Mouse (Mus musculus) kidney, embryonic 15.5 days (tissue): Measurements from ENCODE around the gene Slc27a4. TPM values are rescaled to one million over a fixed set of nuclear protein-coding genes. Genes with fewer than 3 reads are reported as not detected.

Experiments
- ATAC-seq: fragments of 200-750 bp; cut with Nextera tagmentation; replicated peaks from 2 replicates; pipeline ENCODE4 v1.8.0; 2017; ENCODE audit warnings: moderate TSS enrichment; ENCODE audit not compliant: low FRiP score
- H3K27ac ChIP-seq: fragments of 300-500 bp; sonication (generic); 2 replicates; pipeline ENCODE4 v1.5.1; 2015; ENCODE audit warnings: mild to moderate bottlenecking, inconsistent platforms
- H3K27me3 ChIP-seq: fragments of 300-500 bp; sonication (generic); 2 replicates; pipeline ENCODE4 v1.6.1; 2015; ENCODE audit warnings: inconsistent platforms
- H3K36me3 ChIP-seq: fragments of 300-500 bp; sonication (generic); 2 replicates; pipeline ENCODE4 v1.6.1; 2015; ENCODE audit warnings: inconsistent platforms
- H3K4me1 ChIP-seq: fragments of 300-500 bp; sonication (generic); 2 replicates; pipeline ENCODE4 v1.6.1; 2015; ENCODE audit warnings: inconsistent platforms
- H3K4me2 ChIP-seq: fragments of 300-500 bp; sonication (generic); 2 replicates; pipeline ENCODE4 v1.6.1; 2015; ENCODE audit warnings: moderate library complexity, mild to moderate bottlenecking, inconsistent platforms
- H3K4me3 ChIP-seq: fragments of 300-500 bp; sonication (generic); replicated peaks from 2 replicates; pipeline ENCODE4 v1.5.1; 2015; ENCODE audit warnings: mild to moderate bottlenecking, inconsistent platforms
- H3K9ac ChIP-seq: fragments of 300-500 bp; sonication (generic); 2 replicates; pipeline ENCODE4 v1.6.1; 2015; ENCODE audit warnings: mild to moderate bottlenecking, inconsistent platforms
- H3K9me3 ChIP-seq: fragments of 300-500 bp; sonication (generic); replicated peaks from 2 replicates; pipeline ENCODE4 v1.6.1; 2016; ENCODE audit warnings: inconsistent platforms
- WGBS: fragments of 180-500 bp; shearing (Covaris S2); methylation state at CpG from one replicate; pipeline ENCODE4 v1.1.7; 2015; ENCODE audit warnings: mixed read lengths; 5-methylcytosine and 5-hydroxymethylcytosine counted together
- polyA plus RNA-seq: library from polyadenylated mRNA; unstranded; fragments of >200 nt; fragmentation: Nextera tagmentation; extraction: Ambion mirVana; gene quantifications from 2 replicates; pipeline ENCODE4 v1.2.1, GENCODE M21; 2015

Gene Slc27a4
- polyA plus RNA-seq, 1 experiment from 2014 or later, result 16.4 TPM

- ATAC-seq, result 0 out of 2 replicates have a peak, but pooled peaks have one; percentile 10
Measured at GRCm38 (mm10) chr2:29827709-29828024, 25.2 kb downstream of the Slc27a4 start.

DNA sequence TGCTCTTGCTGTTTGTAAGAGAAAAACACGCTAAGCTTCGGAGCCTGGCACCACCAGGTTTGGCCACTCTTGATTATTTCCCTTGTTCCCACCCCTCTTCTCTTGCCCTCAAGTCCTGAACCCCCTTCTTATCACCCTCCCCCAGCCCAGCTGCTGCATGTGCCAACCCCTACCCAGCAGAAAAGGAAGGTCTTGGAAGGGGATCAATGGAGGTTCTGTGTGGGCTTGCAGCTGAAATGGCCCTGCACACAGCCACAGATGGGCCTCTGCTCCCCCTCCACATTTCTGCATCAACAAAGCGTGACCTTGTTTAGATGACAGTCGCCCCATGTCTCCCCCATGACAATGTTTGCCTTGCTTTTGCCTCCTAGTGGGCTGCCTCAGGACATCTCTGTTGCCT lies 28.7 kb downstream of the Slc27a4 start:
- 71% methylated on average over 4 of the region's 4 CpGs for WGBS
- H3K4me3 ChIP-seq, result no peak overlapping the region
- no peak for ATAC-seq

More at GRCm38 (mm10) chr2:29827709-29828024, 25.2 kb downstream of the Slc27a4 start:
- peak overlapping the region; percentile 91 for H3K9ac ChIP-seq
- peak overlapping the region; percentile 98 for H3K4me3 ChIP-seq
- H3K4me2 ChIP-seq, result peak overlapping the region; percentile 85
- peak overlapping the region; percentile 81 for H3K27ac ChIP-seq
- WGBS, result 2% methylated on average over 12 of the region's 12 CpGs
- peaks cover 14% of the 10 kb centered on the region for H3K36me3 ChIP-seq
- H3K4me1 ChIP-seq, result peaks cover 20% of the 10 kb centered on the region
- H3K27me3 ChIP-seq, result no peaks in the 10 kb centered on the region
- no peaks in the 10 kb centered on the region for H3K9me3 ChIP-seq

DNA sequence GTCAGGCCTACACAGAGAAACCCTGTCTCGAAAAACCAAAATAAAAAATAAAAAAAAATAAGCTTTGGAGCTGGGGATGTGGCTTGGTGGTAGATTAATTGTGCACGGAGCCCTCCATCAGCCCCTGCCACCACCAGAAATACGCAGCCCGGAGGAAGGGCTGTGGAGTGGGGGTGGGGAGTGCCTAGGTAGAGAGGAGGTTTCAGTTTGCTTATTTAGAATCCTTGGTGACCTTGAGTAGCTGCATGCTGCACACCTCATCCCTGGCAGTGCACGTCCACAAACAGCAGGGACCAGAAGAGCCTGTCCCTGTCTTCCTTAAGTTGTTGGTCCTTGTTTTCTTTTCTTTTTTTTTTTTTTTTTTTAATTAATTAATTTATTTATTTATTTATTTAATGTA lies 31.4 kb downstream of the Slc27a4 start:
- no peak overlapping the region for H3K4me2 ChIP-seq
- no peaks in the 10 kb centered on the region for H3K27me3 ChIP-seq
- H3K9ac ChIP-seq, result no peak overlapping the region
- H3K27ac ChIP-seq, result no peak overlapping the region
- peaks cover 67% of the 10 kb centered on the region for H3K36me3 ChIP-seq
- peaks cover 2% of the 10 kb centered on the region for H3K4me1 ChIP-seq
- H3K9me3 ChIP-seq, result no peaks in the 10 kb centered on the region
- no peak for ATAC-seq
- H3K4me3 ChIP-seq, result no peak overlapping the region
- 89% methylated on average over 5 of the region's 5 CpGs for WGBS

More for the DNA sequence above, 28.7 kb downstream of the Slc27a4 start:
- Histone ChIP-seq H3K4me1 (peaks cover 17% of the 10 kb centered on the region), H3K4me2 (no peak overlapping the region), H3K9ac (no peak overlapping the region), H3K27me3 (no peaks in the 10 kb centered on the region), H3K27ac (no peak overlapping the region), H3K36me3 (peaks cover 46% of the 10 kb centered on the region), H3K9me3 (no peaks in the 10 kb centered on the region)

- ATAC-seq, result no peak
- Histone ChIP-seq H3K27ac (no peak overlapping the region), H3K27me3 (no peaks in the 10 kb centered on the region), H3K9me3 (no peaks in the 10 kb centered on the region), H3K4me1 (no peaks in the 10 kb centered on the region), H3K36me3 (peaks cover 76% of the 10 kb centered on the region), H3K4me3 (no peak overlapping the region), H3K4me2 (no peak overlapping the region), H3K9ac (no peak overlapping the region)
- 61% methylated on average over 2 of the region's 2 CpGs for whole genome bisulfite sequencing
Measured at GRCm38 (mm10) chr2:29835391-29835899, 33.0 kb downstream of the Slc27a4 start.

DNA sequence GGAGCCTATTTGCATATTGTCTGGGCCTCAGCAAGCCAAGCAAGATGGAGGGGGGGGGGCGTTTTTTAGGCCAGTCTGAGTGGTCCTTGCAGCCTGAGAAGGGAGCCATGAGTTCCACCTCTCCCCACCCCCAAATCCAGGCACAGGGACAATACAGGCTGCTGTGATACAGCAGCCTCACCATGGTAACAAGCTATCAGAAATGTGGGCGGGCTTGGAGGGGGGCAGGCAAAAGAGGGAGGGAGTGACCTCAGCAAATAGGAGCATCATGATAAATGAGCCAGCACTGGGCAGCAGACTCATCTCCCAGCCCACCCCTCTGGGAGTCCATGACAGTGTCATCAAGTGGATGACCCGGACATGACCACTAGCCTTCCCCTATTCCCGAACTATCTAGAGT lies 37.0 kb downstream of the Slc27a4 start:
- H3K36me3 ChIP-seq, result peaks cover 88% of the 10 kb centered on the region
- ATAC-seq, result no peak

DNA sequence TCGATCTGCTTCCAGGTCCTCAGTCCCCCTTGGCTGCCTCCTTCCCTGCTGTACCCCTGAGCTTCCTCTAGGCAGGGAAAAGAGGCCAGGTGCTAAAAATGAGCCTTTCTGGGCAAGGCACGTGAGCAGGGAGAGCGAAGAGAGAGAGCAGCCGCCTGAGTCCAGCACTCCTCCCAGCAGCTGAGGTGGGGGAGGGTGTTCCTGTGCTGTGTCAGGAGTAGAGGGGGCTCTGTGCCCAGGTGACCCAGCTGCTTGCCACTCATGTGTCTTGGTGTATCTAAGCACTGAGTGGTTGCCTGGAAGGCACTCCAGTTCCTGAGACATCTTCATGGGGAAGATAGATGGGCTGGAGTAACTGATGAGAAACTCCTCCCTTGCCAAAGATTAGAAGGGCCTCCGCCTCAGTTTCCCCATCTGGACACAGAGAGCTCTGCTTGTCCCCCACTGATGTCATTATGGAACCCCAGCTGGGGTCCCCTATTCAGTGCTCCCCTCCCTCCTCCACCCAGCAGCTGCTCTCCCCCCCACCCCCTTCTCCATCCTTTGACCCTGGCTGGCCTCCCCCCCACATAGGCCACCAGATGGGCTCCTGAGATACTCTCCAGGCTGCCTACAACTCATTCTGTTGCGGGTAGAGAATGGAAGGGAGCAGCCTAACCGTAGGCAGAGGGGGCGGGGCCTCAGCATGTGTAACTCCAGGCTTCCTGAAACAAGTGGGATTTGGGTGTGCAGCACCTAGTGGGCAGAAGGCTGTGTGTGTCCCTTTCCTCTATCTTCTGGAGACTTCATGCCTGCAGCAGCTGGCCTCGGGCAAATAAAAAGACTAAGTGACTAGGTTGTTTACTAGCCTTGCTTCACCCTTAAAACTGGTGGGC lies 41.0 kb downstream of the Slc27a4 start:
- Histone ChIP-seq H3K36me3 (peaks cover 55% of the 10 kb centered on the region), H3K9ac (no peak overlapping the region), H3K27me3 (peaks cover 59% of the 10 kb centered on the region), H3K27ac (no peak overlapping the region), H3K4me1 (peaks cover 18% of the 10 kb centered on the region), H3K9me3 (no peaks in the 10 kb centered on the region), H3K4me2 (no peak overlapping the region), H3K4me3 (no peak overlapping the region)
- WGBS, result 62% methylated on average over 9 of the region's 9 CpGs
- ATAC-seq, result no peak

More for the DNA sequence above, 37.0 kb downstream of the Slc27a4 start:
- no peak overlapping the region for H3K9ac ChIP-seq
- H3K4me3 ChIP-seq, result no peak overlapping the region
- H3K4me1 ChIP-seq, result no peaks in the 10 kb centered on the region
- H3K9me3 ChIP-seq, result no peaks in the 10 kb centered on the region
- H3K27me3 ChIP-seq, result peaks cover 19% of the 10 kb centered on the region
- no peak overlapping the region for H3K27ac ChIP-seq
- no peak overlapping the region for H3K4me2 ChIP-seq
- WGBS, result 53% methylated on average over 4 of the region's 4 CpGs

GRCm38 (mm10) chr2:29844115-29844514 lies 41.7 kb downstream of the Slc27a4 start:
- Histone ChIP-seq H3K9ac (no peak overlapping the region), H3K4me1 (peaks cover 18% of the 10 kb centered on the region), H3K36me3 (peaks cover 49% of the 10 kb centered on the region), H3K27ac (no peak overlapping the region), H3K27me3 (peaks cover 66% of the 10 kb centered on the region), H3K4me2 (no peak overlapping the region), H3K4me3 (no peak overlapping the region), H3K9me3 (no peaks in the 10 kb centered on the region)
- WGBS, result 90% methylated on average over 2 of the region's 2 CpGs
- no peak for ATAC-seq

- Histone ChIP-seq H3K27me3 (peaks cover 66% of the 10 kb centered on the region), H3K9me3 (no peaks in the 10 kb centered on the region), H3K9ac (no peak overlapping the region), H3K4me2 (peak overlapping the region; percentile 65; the same call in 1 of the 2 replicates), H3K36me3 (peaks cover 44% of the 10 kb centered on the region), H3K27ac (no peak overlapping the region), H3K4me1 (peaks cover 18% of the 10 kb centered on the region), H3K4me3 (no peak overlapping the region)
- 20% methylated on average over 3 of the region's 3 CpGs for WGBS
- ATAC-seq, result no peak
Measured at GRCm38 (mm10) chr2:29844661-29845060, 42.2 kb downstream of the Slc27a4 start.

- ATAC-seq, result no peak
- Histone ChIP-seq H3K27ac (no peak overlapping the region), H3K4me2 (peak overlapping the region; percentile 65), H3K9me3 (no peaks in the 10 kb centered on the region), H3K4me3 (peak overlapping the region; percentile 41), H3K9ac (peak overlapping the region; percentile 38), H3K27me3 (peaks cover 66% of the 10 kb centered on the region), H3K36me3 (peaks cover 39% of the 10 kb centered on the region), H3K4me1 (peaks cover 18% of the 10 kb centered on the region)
- WGBS, result 7% methylated on average over 25 of the region's 25 CpGs
Measured at GRCm38 (mm10) chr2:29845636-29846035, 43.2 kb downstream of the Slc27a4 start.

DNA sequence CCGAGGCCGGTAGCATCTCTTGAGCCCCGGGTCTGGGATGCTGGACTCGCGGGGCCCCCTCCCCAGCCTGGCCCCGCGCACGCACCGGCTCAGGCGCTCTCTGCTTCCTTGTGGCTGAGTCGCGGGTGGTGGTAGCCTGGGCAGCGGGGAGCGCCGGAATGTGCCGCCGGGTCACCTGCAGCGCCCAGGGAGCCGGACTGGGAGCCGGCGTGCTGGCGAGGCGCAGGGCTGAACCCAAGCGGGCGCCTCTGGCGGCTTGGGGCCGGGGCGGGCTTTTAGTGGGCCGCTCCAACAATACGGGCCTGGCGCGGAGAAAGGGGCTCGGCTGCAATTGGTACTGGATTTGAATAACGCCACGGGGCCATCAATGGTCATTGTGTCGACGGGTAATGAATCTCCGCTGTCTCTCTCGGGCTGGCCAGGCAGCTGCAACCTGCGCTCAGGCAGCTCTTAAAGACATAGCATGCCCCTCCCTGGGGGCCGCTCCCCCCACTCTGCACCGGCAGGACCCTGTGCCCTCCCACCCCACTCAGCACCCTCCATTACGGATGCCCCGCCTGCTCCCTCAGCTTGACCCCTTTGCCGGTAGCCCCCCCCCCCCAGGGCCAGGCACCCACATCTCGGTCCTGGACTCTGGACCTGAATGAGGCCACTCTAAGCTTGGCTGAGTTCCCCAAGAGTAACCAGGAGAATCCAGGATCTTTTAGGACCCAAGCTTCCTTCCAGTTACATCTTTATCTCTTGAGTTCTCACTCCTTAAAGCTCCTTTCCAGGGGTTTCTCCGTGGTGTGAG lies 43.8 kb downstream of the Slc27a4 start:
- 4% methylated on average over 47 of the region's 47 CpGs for WGBS
- ATAC-seq, result peak; percentile 36; the same call in 1 of the 2 replicates
- H3K4me1 ChIP-seq, result peaks cover 18% of the 10 kb centered on the region
- H3K36me3 ChIP-seq, result peaks cover 34% of the 10 kb centered on the region
- H3K9me3 ChIP-seq, result no peaks in the 10 kb centered on the region
- peak overlapping the region; percentile 41 for H3K4me3 ChIP-seq
- H3K27ac ChIP-seq, result no peak overlapping the region
- peak overlapping the region; percentile 65 for H3K4me2 ChIP-seq
- peak overlapping the region; percentile 38 for H3K9ac ChIP-seq
- peaks cover 66% of the 10 kb centered on the region for H3K27me3 ChIP-seq

- H3K27ac ChIP-seq, result no peak overlapping the region
- no peaks in the 10 kb centered on the region for H3K9me3 ChIP-seq
- 47% methylated on average over 3 of the region's 3 CpGs for WGBS
- H3K4me2 ChIP-seq, result no peak overlapping the region
- H3K4me1 ChIP-seq, result peaks cover 18% of the 10 kb centered on the region
- ATAC-seq, result no peak
- H3K27me3 ChIP-seq, result peaks cover 66% of the 10 kb centered on the region
- H3K9ac ChIP-seq, result no peak overlapping the region
- H3K36me3 ChIP-seq, result peaks cover 27% of the 10 kb centered on the region
- no peak overlapping the region for H3K4me3 ChIP-seq
Measured at GRCm38 (mm10) chr2:29846911-29847310, 44.5 kb downstream of the Slc27a4 start.

DNA sequence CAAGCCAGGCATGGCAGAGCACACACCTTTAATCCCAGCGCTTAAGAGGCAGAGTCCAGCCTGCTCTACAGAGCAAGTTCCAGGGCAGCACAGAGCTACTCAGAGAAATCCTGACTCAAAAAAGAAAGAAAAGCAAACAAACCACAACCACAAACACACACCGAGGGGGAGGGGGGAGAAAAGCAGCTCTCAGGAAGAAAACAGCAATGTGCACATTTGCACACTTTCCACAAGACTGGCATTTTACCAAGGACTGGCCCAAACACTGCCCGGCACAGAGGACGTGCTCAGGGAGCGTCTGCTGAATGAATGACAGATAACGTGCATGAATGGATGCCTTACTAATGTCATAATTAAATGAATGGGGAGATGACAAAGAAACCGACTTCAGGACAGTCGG lies 46.6 kb downstream of the Slc27a4 start:
- ATAC-seq, result no peak
- Histone ChIP-seq H3K27ac (no peak overlapping the region), H3K9me3 (no peaks in the 10 kb centered on the region), H3K4me2 (no peak overlapping the region), H3K4me3 (no peak overlapping the region), H3K36me3 (peaks cover 6% of the 10 kb centered on the region), H3K4me1 (peaks cover 18% of the 10 kb centered on the region), H3K27me3 (peaks cover 51% of the 10 kb centered on the region), H3K9ac (no peak overlapping the region)
- whole genome bisulfite sequencing, result 75% methylated on average over 8 of the region's 8 CpGs
